Mouse (Mus musculus): ENCODE measurements around the gene Ttc32.

GRCm38 (mm10) chr12:9010311-9010710, 19.5 kb upstream of the Ttc32 start:
- TF ChIP-seq POLR2A (IDR thresholded peaks at IDR 0.05; ENCODE audit: borderline replicate concordance, extremely low read depth, low read depth, low read length), result no peak
- TF ChIP-seq CTCF (IDR thresholded peaks at IDR 0.05; ENCODE audit: insufficient read depth, low read length), result no peak
